Mouse (Mus musculus) left cerebral cortex, adult 8-10 months (tissue): ENCODE data around the gene Upk3a. TPM values are rescaled to one million over a fixed set of nuclear protein-coding genes. Genes with fewer than 3 reads are reported as not detected.
"Not testable (repeated sequence)": the region's sequence is repeated elsewhere in the genome, so short reads cannot be mapped to it uniquely, and the experiment has no call there.

Source experiments
- DNase-seq, 2 experiments: peaks; one replicate each; pipeline ENCODE4 v3.0.0; 2022; ENCODE audit warnings: low spot score in 2 of 2
- total RNA-seq, 4 experiments: library from RNA; stranded (reverse); gene quantifications; 2 replicates each; pipeline ENCODE4 v1.2.4; 2022

The Upk3a gene
- total RNA-seq, 4 experiments from 2014 or later = 0.35 to 0.44 TPM; not detected in 2

DNA sequence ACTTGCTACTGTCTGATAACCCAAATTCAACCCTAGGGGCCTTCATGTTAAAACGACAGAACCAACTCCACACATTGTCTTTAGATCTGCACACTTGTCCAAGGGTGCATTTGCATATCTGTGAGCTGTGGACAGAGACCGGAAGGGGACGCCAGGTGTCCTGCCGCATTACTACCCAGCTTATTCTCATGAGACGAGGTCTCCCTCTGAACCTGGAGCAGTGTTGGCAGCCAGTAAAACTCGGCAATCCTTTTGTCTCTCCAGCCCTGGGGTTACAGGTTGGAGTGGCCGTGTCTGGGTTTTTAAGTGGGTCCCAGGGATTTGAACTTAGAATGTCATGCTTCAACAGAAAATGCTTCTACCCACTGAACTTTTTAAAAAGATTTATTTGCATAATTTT is 17.0 kb upstream of the Upk3a start:
- DNase-seq = no peak

DNA sequence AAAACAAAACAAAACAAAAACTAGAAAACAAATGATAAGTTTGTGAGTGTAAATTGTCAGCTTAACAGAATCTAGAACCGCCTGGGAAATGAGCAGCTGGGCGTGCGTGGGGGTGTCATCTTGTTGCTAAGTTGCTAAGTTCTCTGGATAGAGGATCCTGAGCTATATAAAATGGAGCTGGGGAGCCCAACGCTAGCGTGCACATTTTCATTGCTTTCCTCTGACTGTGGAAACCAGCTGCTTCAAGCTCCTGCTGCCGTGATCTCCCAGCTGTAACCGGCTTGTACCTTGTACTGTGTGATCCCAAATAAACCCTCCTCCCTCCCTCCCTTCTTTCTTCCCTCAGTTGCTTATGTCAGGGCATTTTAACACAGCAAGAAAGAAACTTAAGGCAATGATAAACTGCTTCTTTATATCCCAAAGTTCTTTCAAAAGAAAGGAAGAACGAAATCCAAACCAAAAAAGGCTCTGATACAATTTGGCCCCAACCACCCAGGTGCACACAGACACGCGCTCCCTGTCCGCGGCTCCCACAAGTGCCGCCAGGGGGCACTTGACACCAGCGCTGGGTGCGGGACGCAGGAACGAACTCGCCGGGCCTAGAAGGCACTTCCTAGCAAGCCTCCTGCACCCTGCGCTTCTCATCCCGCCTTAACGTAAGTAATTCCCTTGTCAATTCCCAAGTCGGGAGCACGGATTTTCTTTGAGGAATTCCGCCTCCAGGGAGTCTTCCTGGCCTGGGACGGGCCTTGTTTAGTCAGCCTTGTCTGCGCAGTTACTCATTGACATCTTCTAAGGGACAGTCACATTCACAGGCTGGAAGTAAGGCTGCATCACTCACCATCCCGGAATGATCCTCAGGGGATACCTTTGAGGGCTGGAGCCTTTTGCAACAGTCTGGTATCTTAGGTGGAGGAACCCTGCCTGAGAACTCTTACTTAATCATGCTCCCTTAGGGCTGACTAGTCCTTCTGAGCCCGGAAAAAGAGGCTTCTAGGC is 15.7 kb upstream of the Upk3a start:
- peak; percentile 64 to 79 for DNase-seq

DNA sequence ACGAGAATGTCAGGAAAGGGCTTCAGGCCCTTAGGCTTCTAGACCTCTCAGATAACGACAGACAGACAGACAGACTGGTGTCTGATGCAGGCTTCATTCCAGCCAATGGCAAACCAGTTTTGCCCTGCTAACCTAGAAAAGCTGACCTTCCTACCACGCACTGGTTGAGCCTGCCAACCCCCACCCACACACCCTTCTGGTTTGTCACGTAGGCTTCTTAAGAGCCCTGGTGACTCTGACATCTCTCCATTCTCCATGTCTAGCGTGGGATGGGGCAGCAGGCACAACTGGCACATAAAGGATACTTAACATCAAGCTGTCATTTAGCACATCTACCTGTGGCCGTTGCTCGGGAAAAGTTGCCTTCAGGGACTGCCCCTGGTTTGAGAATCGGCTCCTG is 7.3 kb upstream of the Upk3a start:
- no peak for DNase-seq

DNA sequence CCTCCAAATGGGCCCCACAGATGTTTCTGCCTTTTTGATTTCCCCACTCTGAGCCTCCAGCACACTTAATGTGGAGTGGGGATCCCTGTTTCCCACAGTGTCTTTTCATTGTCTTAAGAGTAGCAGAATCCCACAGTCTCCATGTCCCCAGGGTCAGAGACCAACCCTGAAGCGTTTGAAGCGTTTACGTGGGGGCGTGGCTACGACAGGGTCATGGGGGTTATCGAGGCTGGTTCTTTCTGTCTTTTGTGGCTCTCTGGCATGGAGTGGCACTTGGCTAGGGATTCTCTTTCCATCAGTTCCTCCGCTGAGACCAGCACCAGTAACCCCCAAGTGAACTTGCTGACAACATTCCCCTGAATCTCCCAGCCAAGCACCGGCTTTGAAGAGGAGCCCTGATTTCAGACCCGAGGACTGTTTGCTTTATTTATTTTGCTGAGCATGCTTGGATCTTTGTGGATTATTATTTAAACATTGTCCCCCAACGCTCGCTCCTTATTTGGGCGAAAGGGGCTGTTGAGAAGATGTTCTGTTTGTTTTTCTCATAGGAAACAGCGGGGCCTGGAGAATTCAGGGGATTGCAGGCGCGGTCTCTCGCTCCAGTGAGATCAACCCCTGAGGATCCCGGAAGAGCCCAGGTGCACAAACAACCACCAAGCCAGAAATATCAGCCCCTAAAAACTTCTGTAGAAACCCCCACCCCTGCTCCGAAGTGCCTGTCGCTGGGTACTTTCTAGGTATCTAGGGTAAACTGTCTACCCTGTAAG is 4.9 kb upstream of the Upk3a start:
- DNase-seq = no peak

DNA sequence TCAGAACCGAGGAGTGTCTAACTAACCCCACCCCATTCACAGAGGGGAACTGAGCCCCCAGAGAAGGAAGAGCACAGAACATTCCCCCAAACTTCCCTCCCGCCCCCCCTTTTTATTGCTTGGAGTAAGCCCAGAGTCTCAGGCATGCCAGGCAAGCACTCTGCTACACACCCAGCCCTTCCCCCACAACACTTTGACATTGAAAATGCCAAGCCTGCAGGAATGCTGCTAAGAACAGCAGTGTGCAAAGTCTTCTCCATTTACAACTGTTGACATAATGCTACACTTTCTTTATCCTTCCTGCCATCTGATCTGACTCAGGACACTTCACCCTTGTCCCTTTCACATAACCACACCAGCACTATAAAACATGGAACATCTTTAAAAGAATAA is 4.3 kb upstream of the Upk3a start:
- no peak for DNase-seq

DNA sequence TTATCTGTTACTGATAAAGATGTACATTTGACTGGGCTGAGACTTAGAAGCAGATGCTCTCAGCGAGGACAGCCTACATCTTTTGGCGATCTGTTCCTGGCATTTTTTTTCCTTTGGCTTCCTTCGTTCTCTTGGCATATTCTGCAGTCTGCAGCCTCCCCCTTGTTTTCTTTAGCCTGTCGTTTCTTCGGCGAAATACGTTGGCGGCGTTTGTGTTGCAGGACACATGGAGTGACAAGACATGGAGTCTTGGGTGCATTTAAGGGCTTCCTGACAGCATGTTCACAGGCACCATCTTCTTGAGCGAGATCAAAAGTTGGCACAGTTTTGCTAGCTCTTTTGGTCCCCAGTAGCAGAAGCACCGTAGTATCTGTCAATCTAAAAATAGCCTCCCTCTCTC is 1.2 kb upstream of the Upk3a start:
- peak in 1 of 2 experiments; percentile 80 for DNase-seq

DNA sequence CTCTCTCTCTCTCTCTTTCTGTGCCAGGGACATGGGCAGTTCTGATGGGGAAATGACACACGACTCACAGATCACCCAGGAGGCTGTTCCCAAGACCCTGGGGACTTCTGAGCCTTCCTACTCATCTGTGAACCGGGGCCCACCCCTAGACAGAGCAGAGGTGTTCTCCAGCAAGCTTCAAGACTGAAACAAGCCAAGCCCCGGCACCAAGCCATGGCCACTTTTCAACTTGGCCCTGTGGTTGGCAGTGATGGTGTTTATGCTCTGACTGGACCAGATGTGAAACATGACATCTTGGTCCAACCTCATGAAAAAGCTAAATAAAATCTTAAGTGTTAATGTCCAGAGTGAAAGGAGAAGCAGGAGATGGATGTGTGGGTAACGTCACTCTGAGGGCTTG is 5.3 kb downstream of the Upk3a start:
- no peak for DNase-seq

DNA sequence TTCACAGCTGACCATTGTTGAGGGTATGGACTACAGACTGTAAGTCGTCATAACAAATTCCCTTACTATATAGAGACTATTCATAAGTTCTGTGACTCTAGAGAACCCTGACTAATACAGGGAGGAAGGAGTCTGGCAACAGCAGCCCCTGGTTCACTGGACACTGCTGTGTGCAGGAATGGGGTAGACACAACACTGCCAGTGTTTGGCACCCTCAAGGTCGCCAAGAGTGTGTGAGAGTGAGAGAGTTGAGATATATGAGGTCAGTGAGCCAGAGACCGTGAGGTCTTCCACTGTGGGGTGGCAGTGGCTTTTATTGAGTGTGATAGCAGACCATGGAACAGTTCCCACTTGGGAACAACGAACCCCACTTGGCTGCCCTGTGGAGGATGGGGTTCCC is 9.3 kb downstream of the Upk3a start:
- DNase-seq = no peak

DNA sequence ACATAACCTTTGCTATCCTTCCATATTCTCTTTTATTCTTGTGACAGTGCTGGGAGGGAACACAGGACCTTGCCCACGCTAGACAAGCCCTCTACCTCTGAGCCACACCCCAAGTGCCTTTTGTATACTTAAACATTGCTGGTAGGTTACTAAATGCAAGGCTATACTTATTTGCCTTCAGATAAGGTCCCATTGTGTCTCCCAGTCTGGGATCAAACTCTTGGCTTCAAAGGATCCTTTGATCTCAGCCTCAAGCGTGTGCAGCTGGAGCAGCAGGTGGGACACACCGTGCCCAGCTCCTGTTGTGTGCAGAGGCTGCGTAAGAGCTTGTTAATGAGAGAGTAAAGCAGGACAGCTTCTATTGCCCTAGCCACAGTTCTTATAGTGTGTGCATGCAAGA is 10.8 kb downstream of the Upk3a start:
- DNase-seq = no peak

DNA sequence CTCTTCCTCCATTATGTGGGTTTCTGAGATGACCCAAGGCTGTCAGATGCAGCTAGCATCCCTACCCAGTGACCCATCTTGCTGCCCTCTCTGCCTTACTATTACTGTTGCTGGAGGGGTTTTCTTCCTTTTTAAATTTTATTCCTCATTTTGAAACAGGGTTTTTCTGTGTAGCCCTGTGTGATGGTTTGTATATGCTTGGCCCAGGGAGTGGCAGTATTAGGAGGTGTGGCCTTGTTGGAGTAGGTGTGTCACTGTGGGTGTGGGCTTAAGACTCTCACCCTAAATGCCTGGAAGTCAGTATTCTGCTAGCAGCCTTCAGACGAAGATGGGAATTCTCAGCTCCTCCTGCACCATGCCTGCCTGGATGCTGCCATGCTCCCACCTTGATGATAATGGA is 11.7 kb downstream of the Upk3a start, which contains the start of gene Fam118a:
TSS of gene Fam118a (plus strand) at position 301 of the 400 bp plus-strand sequence.
- not testable (repeated sequence) for DNase-seq

DNA sequence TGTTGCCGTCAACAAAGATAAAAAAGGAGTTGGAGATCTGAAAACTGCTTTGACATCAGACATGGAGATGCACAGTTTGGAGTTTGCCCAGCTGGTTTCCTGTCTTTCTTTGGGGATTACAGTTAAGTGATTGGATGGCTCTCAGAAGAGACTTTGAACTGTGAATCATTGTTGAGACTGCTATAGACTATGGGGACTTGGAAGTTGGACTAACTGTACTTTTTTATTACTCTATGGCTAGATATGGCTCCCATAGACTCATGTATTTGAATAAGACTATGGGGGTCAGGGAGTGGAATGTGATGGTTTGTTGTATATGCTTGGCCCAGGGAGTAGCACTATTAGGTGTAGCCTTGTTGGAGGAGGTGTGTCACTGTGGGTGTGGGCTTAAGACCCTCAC is 13.7 kb downstream of the Upk3a start:
- not testable (repeated sequence) for DNase-seq

DNA sequence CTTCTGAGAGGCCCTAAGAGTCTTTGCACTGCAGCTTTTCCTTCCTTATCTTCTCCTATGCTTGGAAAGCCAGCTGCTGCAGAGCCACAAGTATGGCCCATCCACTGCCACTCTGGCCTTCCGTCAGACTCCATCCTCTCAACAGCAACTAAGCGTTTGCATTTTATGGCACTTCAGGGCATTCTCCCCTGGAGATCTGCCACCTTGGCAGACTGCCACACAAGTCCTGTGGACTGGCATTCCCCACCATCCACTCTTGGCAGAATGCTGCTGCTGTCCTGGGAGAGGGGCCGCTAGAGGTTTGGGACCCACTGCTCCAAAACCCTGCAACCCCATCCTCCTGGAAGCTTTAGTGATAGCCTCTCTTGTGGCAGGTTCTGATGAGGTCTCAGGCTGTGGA is 14.9 kb downstream of the Upk3a start:
- DNase-seq = no peak

DNA sequence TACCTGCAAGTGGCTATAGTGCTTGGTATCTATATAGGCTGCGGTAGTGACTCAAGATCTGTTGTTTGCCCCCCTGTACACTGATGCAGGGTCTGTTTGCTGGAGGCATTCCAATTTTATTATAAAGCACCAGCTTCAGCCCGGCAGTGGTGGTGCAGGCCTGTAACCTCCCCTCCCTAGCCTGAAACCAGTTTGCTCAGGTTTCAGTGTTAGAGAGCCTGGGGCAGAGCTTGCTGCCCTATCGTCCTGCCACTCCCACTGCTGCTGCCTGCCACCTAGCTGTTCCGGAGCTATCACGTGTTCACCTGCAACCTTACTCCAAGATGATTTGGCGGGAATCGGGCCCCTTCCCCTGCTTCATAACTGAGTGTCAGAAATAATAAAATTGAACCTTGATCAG is 17.0 kb downstream of the Upk3a start:
- DNase-seq = not testable (repeated sequence)

DNA sequence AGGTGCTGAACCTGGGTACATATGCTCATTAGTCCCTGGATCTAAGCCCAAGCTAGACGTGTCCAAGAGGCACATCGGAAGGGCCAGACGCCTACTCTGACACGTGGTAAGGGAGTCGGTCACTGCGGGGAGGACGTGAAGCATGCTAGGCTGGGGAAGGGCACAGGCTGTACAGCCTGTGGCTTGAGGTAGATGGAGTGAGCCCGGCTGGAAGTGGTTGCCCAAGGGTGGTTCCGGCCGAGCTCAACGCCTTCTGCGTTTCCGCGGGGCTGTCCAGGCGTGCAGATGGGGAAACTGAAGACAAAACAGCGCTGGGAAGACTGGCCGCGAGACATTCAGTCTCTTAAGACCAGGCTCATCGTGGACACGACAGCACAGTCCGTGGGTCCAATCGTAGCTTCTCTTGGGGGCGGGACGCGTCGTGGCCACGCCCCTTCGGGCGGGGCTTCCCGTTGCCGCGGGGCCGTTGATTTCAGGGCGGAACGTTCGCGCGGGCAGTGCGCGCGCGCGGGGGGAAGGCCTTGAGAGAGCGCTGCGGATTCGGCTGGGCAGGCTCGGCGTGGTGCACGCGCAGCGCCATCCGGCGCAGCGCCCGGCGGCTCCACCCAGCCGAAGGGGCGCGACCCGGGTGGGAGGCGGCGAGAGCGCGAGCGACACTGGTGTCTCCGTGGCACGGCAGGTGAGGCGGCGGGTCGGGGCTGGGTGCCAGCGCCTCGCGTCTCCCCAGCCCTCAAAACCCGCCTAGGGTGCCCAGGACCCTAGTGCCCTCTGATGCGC is 19.8 kb downstream of the Upk3a start:
- DNase-seq = peak; percentile 95 to 96

DNA sequence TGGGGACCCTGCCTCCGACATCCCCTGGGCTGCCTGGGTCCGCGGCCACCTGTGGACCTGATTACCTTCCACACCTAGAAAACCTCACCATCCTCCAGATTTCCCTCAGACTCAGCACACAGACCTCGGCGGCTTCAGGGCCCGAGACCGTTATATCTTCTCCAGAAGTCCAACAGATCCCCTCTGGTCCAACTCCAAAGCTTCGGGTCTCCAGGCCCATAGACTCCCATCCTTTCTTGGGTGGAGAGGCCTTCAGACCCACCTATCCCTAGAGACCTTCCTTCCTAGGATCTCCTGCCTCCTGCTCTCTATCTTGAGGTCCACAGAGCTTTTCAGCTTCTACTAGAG is 20.4 kb downstream of the Upk3a start:
- no peak for DNase-seq

DNA sequence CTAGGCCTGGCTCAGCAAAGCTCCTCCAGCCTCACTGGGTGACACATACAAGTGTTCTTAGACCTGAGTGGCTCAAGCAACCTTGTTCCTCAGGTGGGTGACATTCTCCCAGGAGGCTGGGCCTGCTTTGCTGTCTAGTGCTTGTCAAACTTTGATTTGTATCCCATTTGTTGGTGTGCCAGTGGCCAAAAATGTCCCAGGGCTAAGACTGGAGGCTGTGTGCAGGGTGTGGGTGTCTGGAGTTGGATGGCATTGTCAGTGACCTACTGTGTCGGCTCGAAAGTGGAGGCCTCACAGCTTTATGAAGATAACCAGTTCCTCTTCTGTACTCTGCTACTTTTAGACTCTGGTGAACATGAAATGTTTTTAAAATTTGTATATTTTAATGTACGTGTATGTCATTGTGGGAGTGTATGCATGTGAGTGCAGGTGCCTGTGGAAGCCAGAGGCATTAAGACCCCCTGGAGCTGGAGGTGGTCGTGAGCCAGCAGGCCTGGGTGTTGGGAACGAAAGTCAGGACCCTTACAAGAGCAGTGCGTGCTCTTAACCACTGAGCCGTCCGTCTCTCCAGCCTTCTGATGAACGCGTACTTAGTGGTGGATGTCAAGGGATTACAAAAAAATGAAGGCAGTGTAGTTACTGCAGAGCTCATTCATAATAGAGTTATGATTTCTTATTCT is 24.7 kb downstream of the Upk3a start:
- no peak for DNase-seq

DNA sequence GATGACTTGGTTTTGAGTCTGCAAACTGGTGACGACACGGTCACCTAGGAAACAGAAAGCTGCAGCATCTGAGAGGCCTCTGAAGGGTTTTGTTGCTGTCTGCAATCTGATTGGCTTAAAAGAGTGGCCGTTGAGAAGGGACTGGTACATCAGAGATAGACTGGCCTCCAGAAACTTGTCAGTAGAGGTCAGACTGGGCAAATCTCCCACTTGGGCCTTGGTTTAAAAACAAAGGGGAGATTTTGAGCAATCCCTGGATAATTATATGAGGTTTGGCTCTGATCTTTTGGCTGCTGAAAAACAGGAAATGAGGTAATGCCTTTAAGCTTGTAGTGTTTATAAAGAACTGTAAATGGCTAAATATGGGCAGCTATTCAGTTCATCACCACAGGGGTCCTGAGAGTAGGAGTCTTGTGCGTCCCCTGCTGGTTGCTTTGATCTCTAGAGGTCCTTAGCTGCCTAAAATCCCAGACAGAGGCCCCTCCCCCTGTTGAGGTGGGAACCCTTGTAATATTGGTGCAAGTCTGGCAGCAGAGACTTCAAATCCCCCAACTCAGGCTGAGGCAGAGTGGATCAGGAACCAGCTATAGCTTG is 25.5 kb downstream of the Upk3a start:
- DNase-seq = peak in 1 of 2 experiments; percentile 82

DNA sequence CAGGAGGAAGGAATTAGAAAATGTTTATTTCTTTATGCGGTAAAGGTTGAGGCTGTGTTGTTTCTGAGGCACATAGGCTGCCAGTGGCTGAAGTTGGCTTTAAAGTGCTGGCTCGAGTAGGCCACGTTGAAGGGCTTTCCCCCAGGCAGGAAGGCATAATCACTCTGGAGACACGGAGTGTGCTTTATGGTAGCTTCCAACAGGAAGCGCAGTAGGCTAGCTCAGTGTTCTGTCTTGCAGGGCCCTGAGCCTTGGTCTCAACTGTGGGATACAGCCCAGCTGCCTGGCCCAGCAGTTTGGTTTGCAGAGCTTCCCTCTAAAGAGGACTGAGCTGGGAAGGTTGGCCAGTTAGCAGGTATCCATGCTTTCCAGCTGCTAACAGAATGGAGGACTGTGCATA is 26.2 kb downstream of the Upk3a start:
- DNase-seq = no peak

DNA sequence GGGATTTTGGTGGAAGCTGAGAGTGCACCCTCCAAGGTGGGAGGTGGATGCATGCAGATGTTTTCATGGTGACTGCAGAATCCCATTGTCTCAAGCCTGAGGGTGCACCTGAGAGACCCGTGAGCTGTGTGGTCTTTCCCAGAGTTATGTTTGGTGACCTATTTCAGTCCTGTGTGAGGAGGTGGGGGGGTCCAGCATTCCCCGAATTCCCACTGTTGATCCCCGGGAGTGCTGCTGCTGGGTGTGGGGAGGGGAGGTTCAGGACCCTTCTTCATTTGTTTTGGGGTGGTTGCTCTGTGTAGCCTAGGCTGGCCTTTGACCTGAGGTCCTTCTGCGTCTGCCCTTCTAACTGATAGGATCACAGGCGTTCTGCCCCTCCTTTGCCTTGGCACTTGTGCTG is 26.8 kb downstream of the Upk3a start:
- no peak for DNase-seq

DNA sequence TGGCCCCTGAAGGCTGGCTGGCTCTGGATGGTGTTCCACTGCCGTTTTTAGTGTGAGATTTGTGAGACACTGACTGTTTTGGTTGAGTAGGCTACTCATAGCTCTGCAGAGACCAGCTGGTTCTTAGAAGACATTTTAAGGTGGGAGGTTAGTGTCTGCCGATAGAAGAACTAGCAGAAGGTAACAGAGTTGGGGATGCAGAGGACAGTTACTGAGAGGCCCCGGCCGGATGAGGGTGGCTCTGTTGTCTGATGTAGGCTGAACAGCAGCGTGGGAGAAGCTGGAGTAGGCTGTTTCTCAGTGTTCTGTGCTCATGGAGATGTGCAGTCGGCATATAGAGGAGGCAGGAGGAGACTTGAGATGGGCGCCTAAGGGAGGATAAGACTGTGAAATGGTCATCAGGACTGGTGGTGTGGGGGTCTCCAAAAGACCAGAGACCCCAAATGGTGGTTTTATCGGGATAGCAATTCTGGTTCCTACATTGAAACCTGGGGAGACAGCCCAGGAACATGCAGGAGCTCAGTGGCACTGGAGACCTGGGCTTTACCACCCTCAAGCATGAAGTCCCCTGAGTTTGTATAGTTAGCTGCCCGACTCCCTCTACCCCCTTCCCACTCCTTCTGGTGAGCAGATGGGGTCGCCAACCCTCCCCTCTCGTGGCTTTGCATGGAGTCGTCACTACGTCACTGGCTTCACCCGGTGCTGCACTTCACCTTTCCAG is 29.4 kb downstream of the Upk3a start:
- DNase-seq = no peak
